Mouse (Mus musculus) thymus, adult 18-20 months (tissue): ENCODE measurements around the gene Troap.
A peak's percentile ranks its signal among the peaks of the same experiment; 100 is the strongest.

Experiments used
- DNase-seq, 2 experiments: peaks; one replicate each; pipeline ENCODE4 v3.0.0; 2022; ENCODE audit warnings: mixed read lengths in 2 of 2

Gene Troap

DNA sequence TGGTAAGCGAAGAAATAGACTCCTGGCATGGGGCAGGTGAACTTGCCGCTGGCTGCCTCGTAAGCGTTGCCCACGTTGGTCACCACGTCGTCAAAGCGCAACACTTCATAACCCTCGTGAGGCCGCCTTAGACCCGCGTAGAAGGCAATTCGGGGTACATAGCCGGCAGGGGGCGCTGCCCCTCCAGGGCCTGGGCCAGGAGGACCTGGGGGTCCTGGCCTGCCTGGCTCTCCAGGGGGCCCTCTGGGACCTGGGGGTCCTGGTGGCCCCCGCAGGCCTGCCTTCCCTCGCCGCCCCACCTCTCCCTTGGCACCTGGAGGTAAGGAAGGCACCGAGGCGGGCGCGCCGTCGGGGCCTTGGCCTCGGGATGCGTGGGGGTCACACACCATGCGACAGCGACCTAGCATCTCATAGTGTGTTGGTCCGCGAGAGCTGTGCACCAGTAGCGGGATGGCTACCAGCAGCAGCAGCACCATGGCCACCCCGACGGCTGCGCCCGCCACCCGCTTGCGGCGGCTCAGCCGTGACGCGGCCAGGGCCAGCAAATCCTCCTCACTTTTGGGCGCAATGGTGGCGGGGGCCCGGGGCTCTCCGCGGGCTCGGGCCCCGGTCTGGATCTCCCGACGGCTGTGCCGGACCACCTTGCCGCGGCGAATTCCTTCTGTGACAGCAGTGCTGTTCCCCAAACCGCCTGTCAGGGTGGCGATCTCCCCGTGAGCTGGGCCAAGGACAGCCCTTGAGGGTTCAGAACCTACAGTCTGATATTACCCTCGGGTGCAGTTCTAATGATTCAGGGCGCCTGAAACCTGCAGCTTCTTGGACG, 13.1 kb downstream of the Troap start, which contains the start of gene C1ql4:
Gene C1ql4 (minus strand): TSS at position 565 of the 823 bp plus-strand sequence.
- DNase-seq, result no peak

DNA sequence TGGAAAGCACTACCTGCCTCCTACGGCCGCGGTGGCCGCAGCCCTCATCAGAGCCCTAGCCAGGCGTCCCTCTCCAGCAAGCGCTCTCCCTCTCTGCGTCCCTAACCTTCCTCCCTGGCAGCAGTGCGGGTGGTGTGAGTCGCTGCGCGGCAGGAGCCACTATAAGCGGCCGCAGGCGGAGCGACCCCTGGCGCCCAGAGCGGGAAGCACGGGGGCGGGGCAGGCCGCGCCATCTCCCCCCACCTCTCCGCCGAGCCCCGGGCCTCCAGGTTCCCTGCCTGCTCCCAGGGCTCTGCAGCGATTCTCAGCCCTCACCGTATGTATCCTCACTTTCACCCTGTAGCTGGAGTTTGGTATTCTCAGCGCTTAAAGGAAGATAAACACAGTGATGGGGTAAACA, 13.9 kb downstream of the Troap start:
- DNase-seq, result peak; percentile 40 to 47

DNA sequence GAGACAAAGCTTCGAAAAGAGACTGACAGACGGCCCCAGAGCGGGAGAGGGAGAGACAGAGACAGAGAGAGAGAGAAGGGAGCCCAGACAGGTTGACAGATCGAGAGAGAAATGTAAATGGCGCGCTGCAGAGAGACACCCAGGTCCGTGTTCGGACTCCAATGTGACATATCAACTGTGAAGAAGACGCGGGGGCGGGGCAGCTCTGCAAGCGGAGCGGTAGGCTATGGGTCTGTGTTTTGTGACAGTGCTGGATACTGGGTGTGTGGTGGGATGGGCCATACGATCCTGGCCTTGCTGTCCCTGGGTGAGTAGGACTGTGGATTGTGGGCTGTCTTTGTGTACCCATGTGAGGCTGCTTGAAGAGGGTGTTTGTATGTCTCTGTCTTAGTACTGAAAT, 14.7 kb downstream of the Troap start:
- no peak for DNase-seq

DNA sequence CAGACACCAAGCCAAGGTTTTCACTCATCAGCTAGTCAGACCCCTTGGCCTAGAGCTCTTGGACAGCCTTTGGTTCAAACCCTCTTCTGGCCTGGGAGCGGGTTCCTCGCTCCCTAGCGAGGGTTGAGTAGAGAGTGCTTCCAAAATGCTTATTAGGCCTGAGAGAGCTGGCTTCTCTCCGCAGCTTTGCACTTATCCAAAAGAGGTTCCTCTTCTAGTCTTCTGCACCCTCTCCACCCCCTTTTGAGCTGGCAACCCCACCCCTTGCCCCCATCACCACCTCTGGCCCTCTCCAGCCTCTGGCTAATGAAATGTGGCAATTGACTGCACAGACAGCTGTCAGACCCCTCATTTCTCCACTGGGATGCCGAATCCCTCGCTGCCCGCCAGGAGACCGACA, 18.5 kb downstream of the Troap start, which contains the start of gene Dnajc22:
Gene Dnajc22 (plus strand): TSS at position 301 of the 400 bp plus-strand sequence.
- DNase-seq, result no peak

DNA sequence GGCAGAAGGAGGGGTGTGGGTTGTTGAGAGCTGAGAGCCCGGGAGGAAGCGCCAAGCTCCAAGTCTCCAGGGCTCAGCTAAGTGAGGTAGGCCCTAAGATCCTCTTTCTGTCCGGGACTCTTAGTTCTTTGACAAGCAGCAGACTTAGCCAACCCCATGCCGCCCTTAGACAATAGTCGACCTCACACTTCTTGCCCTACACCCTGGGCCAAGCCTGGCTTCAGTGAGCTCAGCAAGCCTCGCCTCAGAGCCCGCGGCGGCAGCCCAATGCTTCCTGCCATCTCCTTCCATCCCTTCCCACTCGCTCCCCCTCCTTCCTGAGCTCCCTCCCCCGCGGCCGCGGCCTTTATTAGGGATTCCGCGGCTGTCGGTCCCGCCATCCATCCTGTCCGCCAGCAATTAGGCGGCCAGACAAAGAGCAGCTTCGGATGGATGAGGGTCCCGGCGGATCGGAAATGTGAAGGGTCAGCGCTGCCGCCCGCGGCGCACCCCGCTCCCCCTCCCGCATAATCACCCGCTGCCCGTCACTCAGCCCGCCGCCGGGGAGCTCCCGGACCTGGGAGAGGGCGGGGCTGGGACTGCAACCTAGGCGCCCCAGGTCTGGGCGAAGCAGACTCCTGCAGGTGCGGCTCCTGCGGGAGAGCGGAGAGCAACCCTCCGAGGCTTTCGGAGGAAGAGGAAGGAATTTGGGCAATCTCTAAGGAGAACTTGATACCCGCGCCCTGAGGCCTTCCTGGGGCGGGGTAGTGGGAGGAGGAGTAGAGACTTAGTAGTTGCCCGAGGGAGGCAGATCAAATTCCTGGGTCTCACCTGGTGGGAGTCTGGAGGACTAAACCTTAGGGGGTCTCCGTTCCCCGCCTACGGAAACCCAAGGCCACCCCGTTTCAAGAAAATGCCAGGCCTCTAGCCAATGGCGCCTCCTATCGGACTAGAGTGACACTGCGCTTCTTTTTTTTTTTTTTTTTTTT, 19.2 kb downstream of the Troap start:
- DNase-seq, result no peak

DNA sequence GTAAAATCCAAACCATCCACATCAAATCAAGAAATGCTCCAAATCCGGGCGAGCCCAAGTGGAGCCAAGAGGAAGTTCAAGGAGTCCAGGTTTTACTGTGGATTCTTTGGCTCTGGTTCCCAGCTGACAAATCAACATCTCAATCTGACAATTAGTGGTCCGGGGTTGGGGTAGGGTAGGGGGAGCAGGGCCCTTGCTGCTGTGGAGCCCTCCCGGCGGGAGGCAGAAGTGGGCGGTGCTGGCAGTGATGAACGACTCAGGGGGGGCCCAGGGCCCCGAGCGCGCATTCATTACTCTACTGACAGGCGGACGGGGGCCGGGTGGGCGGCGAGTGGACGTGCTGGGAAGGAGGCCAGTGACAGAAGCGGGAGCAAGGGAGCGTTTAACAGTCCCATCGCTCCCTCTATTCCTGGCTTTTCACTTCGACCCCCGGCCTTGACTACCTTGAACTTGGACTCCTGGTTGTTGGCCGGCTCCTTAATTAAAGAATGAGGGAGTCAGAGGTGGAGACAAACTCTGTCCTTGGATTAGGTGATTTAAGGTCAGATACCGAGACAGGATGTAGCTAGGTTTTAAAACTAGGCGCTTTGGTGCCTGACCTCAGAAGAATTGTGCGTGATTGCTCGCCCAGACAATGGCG, 20.4 kb downstream of the Troap start:
- DNase-seq, result no peak

DNA sequence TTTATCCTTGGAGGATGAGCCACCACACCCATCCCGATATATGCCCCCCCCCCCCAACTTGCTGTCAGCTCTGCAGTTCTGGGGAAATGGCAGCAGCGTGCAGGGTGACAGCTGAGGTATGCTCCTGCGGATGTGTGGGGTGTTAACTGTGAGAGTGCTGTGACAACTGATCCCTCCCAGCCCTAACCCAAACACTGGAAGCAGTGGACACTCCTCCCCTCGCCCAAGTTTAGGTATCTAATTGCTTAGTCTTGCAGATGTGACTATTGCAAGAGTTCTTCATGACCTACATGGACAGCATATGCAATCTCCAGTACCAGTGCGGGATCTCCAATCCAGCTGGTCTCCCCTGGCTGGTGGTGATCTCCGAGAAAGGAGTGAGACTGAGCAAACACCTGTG, 21.0 kb downstream of the Troap start:
- no peak for DNase-seq

DNA sequence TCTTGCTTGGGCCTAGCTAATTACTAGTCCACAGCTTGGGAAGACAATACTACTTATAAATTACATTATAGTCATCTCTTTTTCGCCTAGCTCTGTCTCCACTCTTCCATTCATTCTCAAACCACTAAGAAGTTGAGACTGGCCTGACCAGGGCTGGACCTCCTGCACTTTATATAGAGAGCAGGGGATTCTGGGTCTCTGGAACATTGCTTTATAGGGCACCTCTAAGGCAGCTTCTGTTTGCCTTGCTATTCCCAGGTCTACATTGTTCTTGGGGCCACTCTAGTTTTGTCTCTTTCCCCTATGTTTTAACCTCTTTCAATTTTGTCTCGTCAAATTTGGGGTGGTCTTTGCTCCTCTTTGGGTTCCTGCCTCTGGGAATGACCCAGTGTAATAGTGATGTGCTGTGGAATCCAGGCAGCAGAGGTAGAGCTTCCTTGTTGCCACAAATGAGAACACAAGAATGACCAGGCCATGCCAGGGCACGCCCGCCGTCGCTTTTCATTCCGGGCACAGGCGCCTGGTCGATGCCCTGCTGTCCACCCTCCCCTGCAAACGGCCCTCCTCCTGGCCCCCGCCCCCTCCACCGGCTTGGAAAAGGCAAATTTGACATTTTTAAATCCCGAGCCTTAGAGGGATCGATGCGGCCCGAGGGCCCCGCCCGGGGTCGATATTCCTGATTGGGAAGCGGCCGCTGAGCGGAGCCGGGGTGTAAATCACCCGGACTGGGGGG, 21.9 kb downstream of the Troap start:
- no peak for DNase-seq

DNA sequence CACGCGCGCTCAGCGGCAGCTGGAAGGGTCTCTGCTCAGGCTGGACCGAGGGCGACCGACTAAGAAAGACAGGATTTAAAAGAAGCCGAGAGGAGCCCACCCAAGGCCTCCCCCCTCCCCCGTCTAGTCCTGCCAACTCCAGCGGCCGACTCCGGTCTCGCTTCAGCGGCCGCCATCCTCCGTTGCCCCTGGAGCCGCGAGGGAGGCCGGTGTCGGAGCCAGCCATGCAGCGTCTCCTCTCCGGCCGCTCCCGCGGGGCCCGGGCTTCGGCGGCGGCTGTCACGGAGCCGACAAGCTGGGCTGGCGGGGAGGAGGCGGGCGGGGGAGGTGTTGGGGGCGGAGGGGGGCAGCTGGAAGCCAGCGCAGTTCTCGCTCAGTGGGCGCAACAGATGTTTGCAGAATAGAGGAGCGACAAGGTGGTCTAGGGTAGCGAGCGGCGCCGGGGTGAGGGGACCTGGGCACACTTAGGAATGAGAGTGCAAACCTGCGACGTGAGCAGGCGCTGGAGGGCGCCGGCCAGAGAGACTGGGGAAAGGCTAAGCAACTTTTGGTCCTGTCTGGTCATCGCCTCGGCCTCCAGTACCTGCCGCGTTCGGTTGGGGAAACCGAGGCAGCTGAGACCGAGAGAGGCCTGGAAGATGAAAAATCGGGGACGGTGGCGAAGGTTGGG, 22.6 kb downstream of the Troap start:
- no peak for DNase-seq

DNA sequence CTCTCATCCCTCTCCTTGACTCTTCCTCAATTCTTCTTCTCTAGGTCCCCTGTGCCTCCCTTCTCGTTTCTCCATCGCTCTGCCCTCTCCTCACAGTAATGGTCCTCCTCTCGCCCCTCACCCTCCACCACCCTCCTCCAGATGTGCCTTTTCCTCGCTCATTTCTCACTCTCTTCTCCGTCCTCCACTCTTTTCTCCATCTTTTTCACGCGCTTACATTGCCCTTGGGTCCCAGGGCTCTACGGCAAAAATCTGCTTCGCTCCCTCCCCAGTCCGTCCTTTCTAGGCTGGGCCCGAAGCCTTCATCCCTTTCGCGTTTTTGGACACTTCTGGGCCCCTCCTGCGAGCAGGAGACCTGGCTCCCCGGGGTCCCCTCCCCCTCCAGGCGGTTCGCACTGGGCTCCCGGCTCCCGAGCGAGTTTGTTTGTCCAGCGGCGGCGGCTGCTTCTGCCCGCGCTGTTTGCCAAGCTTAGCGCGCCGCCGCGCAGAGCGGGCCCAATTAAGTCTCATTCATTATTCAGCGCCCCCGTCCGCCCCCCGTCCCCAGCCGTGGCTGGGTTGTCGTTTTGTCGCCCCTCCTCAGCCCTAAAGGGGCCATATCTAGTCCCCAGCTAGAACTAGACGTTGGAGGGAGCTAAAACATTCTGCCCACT, 23.6 kb downstream of the Troap start:
- DNase-seq, result no peak

DNA sequence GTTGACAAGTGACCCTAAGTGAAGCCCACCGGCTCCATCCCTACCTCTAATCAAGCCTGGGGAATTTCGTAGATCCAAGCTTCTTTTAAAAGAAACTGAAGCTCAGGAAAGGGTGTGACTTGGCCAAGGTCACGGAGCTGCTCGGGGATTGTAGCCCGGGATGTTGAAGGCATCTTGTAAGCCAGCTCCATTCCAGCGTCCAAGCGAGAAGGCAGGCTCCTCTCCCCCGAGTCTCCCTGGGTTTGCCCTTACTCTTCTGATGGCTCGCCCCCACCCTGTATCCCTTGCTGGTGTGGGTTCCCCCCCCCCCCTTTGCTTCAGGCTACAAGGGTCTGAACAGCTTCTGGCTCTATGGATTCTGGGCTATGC, 24.1 kb downstream of the Troap start:
- no peak for DNase-seq

DNA sequence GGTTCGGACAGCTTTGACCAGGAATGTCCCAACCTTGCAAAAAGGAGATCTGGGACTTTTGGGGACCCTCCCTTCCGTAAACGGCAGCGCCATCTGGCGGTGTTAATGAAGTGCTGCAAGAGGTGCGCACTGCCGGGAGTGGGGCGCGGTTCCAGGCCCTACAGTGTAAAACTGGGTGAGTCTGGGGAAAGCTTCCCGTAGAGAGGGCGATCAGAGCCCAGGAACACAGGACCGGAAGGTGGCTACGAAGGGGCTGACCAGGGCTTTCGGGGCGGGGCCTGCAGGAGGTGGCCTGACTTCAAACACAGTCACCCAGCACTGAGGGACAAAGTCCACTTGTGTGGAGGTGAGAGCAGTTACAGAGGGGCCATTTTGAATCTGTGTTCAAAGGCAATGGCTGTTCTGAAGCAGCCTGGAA, 24.8 kb downstream of the Troap start:
- DNase-seq, result no peak

DNA sequence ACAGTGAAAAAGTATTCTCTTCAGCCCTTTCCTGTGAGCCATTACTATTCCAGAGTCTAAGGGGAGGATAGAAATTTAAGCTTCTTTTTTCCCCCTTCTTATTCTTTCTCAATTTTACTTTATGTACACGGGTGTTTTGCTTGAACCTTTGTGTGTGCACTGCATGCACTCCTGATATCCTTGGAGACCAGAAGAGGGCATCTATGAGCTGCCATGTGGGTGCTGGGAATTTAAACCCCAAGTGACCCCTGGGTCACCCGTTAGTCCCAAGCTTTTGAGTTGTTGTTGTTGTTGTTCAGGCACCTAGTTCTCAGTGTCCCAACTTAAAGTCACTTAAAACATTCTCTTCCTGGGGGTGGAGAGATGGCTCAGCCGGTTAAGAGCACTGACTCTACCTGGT, 25.6 kb downstream of the Troap start:
- DNase-seq, result no peak

DNA sequence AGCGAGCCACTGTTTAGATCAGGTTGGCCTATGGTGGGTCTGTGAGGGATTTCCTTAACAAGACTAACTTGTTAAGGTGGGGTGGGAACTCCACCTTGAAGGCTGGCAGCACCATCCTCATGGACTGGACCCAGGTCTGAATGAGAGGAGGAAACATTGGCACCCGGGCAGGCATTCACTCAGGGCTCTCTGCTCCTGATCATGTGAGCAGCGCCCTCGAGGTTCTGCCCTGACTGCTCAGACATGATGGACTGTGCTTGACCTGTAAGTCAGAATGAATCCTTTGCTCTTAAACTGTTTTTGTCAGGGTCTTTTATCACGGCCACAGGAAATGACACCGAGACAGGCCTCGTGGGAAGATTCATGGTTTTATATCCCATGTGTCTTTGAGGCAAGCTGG, 30.9 kb downstream of the Troap start:
- DNase-seq, result no peak

DNA sequence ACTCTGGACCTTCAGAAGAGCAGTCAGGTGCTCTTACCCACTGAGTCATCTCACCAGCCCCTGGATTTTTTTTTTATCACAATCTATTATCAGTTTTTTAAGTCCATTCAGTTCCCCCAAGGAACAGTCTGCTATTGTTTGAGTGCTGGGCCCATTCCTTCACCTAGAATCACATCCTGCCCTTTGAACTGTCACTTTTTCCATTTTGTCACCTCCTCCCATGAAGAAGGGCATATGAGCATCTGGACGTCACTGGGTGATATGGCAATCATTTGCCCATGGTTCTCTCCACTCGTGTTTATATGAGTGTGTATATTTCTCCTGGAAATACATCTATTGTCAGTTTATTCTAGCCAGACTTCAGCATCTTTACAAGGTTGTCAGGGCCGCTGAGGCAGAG, 33.5 kb downstream of the Troap start:
- DNase-seq, result no peak

DNA sequence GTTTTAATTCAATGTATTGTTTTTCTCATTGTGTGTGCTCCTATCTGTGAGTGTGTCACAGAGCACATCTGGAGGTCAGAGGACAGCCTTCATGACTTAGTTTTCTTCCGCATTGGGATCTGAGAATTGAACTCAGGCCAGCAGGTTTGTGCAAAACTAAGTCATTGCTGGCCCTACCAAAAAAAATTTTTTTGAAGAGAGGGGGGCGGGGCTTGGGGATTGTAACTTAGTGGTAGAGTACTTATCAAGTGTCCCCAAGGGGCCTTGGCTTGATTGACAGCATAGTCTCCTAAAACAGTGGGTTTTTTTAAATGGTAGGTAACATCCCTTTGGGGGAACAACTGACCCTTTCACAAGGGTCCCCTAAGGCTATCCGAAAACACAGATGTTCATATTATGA, 36.8 kb downstream of the Troap start:
- no peak for DNase-seq

DNA sequence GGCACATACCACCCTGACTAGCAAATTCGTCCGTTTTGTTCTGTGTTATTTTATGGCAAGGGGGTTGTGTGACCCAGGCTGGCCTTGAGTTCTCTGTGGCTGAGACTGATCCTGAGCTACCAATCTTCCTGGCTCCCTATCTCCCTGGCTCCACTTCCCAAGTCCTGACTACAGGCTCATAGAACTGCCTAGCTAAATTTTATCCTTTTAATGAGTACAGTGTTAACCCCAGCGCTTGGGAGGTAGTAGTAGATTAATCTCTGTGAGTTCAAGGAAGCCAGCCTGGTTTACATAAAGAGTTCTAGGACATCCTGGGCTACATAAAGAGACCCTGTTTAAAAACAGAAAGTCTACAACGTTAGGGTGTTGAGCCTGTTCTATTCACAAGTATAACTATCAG, 37.4 kb downstream of the Troap start:
- DNase-seq, result no peak

DNA sequence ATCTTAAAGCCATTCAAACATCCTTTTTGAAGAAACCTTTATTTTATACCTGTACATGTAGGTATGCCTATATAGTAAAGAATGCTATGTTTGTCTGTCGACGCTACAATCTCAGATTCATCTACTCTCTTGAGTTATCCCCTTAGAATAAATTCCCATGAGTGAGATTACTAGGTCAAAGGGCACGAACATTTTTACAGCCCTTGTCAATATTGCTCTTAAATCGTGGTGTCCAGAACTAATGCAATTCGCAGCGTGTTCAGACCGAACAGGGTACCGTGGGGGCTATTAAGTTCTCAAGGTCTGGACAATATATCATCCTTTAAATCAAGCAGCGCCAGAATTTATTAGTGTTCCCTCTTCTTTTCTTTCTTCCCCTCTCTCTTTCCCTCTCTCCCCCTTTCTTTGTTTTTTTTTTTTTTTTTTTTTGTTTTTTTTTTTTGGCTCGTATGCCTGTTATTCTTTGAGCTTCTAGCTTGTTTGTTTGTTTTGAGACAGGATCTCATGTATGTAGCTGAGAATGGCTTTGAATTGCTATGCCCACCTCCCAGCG, 38.5 kb downstream of the Troap start:
- no peak for DNase-seq

DNA sequence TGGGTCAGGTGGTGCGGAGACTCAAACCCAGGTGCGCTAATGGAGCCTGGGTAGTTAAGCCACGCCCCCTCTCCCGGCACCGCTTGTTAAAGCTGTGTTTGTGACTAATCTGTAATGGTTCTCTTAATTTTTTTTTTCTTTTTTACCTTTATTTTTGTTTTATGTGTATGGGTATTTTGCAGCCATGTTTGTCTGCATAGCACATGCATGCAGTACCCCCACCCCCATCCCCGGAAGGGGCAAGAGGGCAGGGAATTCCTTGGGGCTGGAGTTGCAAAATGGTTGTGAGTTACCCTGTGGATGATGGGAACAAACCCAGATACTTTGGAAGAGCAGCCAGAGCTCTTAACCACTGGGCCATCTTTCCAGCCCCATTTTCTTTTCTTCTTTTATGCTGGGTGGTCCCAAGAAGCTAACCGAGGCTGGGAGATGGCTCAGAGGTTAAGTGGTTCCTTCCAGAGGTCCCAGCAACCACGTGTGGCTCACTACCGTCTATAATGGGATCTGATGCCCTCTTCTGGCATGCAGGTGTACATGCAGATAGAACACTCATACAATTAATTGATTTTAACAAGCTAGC, 39.1 kb downstream of the Troap start:
- no peak for DNase-seq

DNA sequence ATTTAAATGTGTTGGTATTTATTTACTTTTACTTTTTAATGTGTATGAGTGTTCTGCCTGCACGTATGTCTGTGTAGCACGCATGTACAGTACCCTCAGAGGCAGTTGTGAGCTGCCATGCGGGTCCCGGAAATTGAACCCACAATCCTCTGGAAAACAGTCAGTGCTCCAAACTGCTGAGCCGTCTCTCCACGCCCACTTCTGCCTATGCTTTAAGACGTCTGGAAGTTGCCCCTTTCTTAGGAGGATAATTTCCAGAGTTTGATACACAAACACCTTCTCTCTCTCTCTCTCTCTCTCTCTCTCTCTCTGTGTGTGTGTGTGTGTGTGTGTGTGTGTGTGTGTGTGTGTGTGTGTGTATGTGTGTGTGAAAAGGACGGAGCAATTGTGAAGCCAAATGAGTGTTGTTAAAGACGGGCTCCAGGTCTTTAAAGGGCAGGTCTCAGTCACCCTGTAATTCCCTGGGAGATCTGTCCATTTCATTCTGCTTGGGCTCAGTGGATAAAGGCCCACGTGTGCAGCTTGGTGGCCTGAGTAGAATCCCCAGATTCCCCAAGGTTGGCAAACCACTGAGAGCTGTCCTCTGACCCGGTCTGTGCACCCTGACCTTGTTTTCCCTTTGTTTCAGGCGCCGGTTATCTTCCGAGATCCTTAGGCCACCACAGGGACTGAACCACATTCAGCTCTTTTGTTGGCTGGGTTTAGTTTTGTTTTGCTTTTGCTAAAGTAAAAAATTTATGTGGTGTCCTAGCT, 40.1 kb downstream of the Troap start:
- no peak for DNase-seq
